ENCODE assay signal across 8 mouse cellular contexts in the genomic region with DNA sequence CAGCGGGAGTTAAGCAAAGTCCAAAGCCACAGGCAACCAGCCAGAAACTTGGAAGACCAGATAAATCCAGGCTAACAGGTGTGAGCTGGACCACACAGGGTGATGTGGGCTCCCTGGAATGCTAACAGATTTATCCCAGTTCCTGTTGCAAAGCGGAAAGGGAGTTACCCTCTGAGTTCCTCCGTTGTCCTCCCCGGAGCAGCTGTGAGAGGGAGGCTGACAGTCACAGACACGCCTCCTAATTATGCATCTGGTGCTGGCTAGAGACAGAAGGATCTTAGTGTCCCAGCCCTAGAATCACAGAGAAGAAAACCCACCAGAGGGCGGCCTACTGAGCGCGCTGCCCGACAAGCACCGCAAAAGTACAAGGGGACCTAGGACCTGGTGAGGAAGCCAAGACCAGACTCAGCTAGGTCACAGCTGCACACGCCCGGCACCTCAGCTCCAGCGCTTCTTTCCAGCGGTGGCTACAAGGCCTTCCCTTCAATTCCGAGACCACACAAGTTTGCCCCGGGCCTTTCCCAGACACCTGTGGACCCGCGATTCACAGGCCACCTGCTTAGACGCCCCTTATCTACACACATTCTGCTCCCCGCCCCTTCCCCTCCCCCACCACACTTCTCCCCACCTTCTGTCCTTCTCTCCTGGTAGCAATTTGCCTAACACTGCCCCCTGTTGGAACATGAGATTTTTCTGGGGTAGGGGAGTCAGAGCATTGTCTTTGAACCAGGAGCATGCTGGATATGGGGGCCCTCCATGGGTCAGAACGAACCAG. TPM values are rescaled to one million over a fixed set of nuclear protein-coding genes. Genes with fewer than 3 reads are reported as not detected.
DNase-seq lines count a peak whose midpoint lies in the region; ATAC-seq and TF ChIP-seq lines count a peak whose summit lies in the region.

No protein-coding gene starts in this region.

- peak; percentile 90 for DNase-seq in ES-E14 (ENCODE audit: low read depth, low spot score)
- peak; percentile 42 for DNase-seq in gastrocnemius, postnatal 25 days
- peak; percentile 58 to 60 for DNase-seq in left cerebral cortex, adult 9 months (ENCODE audit: low spot score in 2 of 2)
- peak; percentile 69 to 77 for DNase-seq in lung, postnatal 4 days
- peak; percentile 43 for DNase-seq in right cerebral cortex, postnatal 25 days

- no peaks in the 10 kb centered on the region for H3K27me3 ChIP-seq in intestine, embryonic 15.5 days (replicated peaks)

- peak; percentile 45; the same call in 1 of the 2 replicates for ATAC-seq in common myeloid progenitor, adult 5-6 weeks (replicated peaks; ENCODE audit: low read depth, poor library complexity, severe bottlenecking)
- peak; percentile 91 for ATAC-seq in intestine, embryonic 15.5 days
- no peak for ATAC-seq in CD4-positive, CD25-positive, alpha-beta regulatory T cell, adult 4 months

- peaks cover 6 to 16% of the 10 kb centered on the region in 2 experiments; a peak in 3 of 4 replicates for H3K4me1 ChIP-seq in ES-E14 (ENCODE audit: control insufficient read depth in 2 of 2, insufficient read depth in 2 of 2, low read length in 2 of 2, poor library complexity in 1 of 2)
- peaks cover 8% of the 10 kb centered on the region; the same call in 1 of the 2 replicates for H3K4me1 ChIP-seq in intestine, embryonic 15.5 days (replicated peaks)

- under 1% methylated on average over 21 of the region's 21 CpGs for WGBS in intestine, embryonic 15.5 days

- H3K27ac ChIP-seq in ES-E14 (ENCODE audit: insufficient read depth, low read depth, low read length, poor library complexity, severe bottlenecking) = peak overlapping the region; percentile 95
- H3K27ac ChIP-seq in intestine, embryonic 15.5 days = 0 out of 2 replicates have a peak overlapping the region, but pooled peaks have one; percentile 13

- H3K9ac ChIP-seq in ES-E14 (ENCODE audit: insufficient read depth, low read depth, low read length, poor library complexity, severe bottlenecking) = peak overlapping the region; percentile 60
- H3K9ac ChIP-seq in intestine, embryonic 15.5 days = no peak overlapping the region

- peak overlapping the region; percentile 49 to 50; a peak in 3 of 4 replicates for H3K4me3 ChIP-seq in ES-E14 (ENCODE audit: insufficient read depth in 1 of 2, low read depth in 1 of 2, low read length in 2 of 2, poor library complexity in 1 of 2, severe bottlenecking in 1 of 2)
- H3K4me3 ChIP-seq in intestine, embryonic 15.5 days (replicated peaks) = peak overlapping the region; percentile 28

- no peaks in the 10 kb centered on the region for H3K9me3 ChIP-seq in ES-E14 (ENCODE audit: control insufficient read depth, insufficient read depth, low read depth, low read length)
- no peaks in the 10 kb centered on the region for H3K9me3 ChIP-seq in intestine, embryonic 15.5 days

- no peaks in the 10 kb centered on the region for H3K36me3 ChIP-seq in ES-E14 (ENCODE audit: control insufficient read depth, insufficient read depth, low read length, poor library complexity, severe bottlenecking)
- no peaks in the 10 kb centered on the region for H3K36me3 ChIP-seq in intestine, embryonic 15.5 days

- in situ Hi-C loops in ES-E14 (cut with MboI; ENCODE audit: low sequenced_read_pairs in 2 of 2, unreplicated experiment in 2 of 2) = no loop called here

- peak overlapping the region; percentile 68 for H3K4me2 ChIP-seq in intestine, embryonic 15.5 days (replicated peaks)

TF ChIP-seq in ES-E14, 5 proteins besides CTCF, POLR2A, EP300 and RAD21:
- TF ChIP-seq HCFC1 (IDR thresholded peaks at IDR 0.05; ENCODE audit: borderline replicate concordance, insufficient read depth, low read length) (no peak), MAFK (IDR thresholded peaks at IDR 0.05; ENCODE audit: insufficient read depth, low read depth, low read length) (peak; percentile 21; the same call in 1 of the 2 replicates), CHD2 (IDR thresholded peaks at IDR 0.05; ENCODE audit: low read depth, low read length) (no peak), ZC3H11A (IDR thresholded peaks at IDR 0.05; ENCODE audit: borderline replicate concordance, low read depth, low read length) (no peak; the same call in 1 of the 2 replicates), ZNF384 (IDR thresholded peaks at IDR 0.05; ENCODE audit: low read depth, low read length) (no peak)

RNA-seq across cellular contexts. Expression of a gene that starts 32.8 kb away (rescaled TPM):
- 14.3 and 17.2 TPM in 2 replicates for total RNA-seq in ES-E14 (2012; rRNA removed)
- 5.5 and 6.4 TPM in 2 replicates for total RNA-seq in common myeloid progenitor, adult 5-6 weeks (2017)
- total RNA-seq in gastrocnemius, postnatal 25 days (2021) = 1 to 10 TPM; 2.1 to 2.4 TPM
- 11.3 and 11.9 TPM in 2 replicates for polyA plus RNA-seq in intestine, embryonic 15.5 days (2015; fragmentation: Nextera tagmentation; extraction: Ambion mirVana)
- polyA plus RNA-seq in CD4-positive, CD25-positive, alpha-beta regulatory T cell, adult 4 months (2017; shearing (Covaris generic)) = 1 to 10 TPM; 1.7 to 2.0 TPM
